Mouse (Mus musculus) ovary, adult 18-20 months (tissue): ENCODE measurements around the gene Begain.

Source experiments
- DNase-seq: peaks from one replicate; pipeline ENCODE4 v3.0.0; 2022; ENCODE audit warnings: low spot score, mixed read lengths

Begain gene

GRCm38 (mm10) chr12:109068167-109068653, at the start of gene Begain:
Gene Begain, minus strand, starts transcription at chr12:109068217.
- no peak for DNase-seq

- DNase-seq: no peak
Measured at GRCm38 (mm10) chr12:109115707-109116106, 47.7 kb upstream of the Begain start.

GRCm38 (mm10) chr12:109115161-109115560, 47.1 kb upstream of the Begain start:
- DNase-seq: no peak

- no peak for DNase-seq
Measured at GRCm38 (mm10) chr12:109112996-109113592, 45.1 kb upstream of the Begain start.

- DNase-seq: no peak
Measured at GRCm38 (mm10) chr12:109112354-109112995, 44.5 kb upstream of the Begain start.

GRCm38 (mm10) chr12:109108911-109109310, 40.9 kb upstream of the Begain start:
- no peak for DNase-seq

GRCm38 (mm10) chr12:109100381-109100780, 32.4 kb upstream of the Begain start:
- no peak for DNase-seq

GRCm38 (mm10) chr12:109090456-109091130, 22.6 kb upstream of the Begain start:
- DNase-seq: no peak

- DNase-seq: no peak
Measured at GRCm38 (mm10) chr12:109090041-109090440, 22.0 kb upstream of the Begain start.

GRCm38 (mm10) chr12:109086111-109086510, 18.1 kb upstream of the Begain start:
- no peak for DNase-seq

- no peak for DNase-seq
Measured at GRCm38 (mm10) chr12:109085674-109086073, 17.7 kb upstream of the Begain start.

GRCm38 (mm10) chr12:109085046-109085445, 17.0 kb upstream of the Begain start:
- no peak for DNase-seq

GRCm38 (mm10) chr12:109083476-109083875, 15.5 kb upstream of the Begain start:
- DNase-seq: no peak

GRCm38 (mm10) chr12:109077036-109077435, 9.0 kb upstream of the Begain start:
- DNase-seq: no peak

GRCm38 (mm10) chr12:109074777-109075285, 6.8 kb upstream of the Begain start:
- DNase-seq: no peak

GRCm38 (mm10) chr12:109074106-109074505, 6.1 kb upstream of the Begain start:
- DNase-seq: no peak

- no peak for DNase-seq
Measured at GRCm38 (mm10) chr12:109071248-109071647, 3.2 kb upstream of the Begain start.

- DNase-seq: no peak
Measured at GRCm38 (mm10) chr12:109069751-109070150, 1.7 kb upstream of the Begain start.

- DNase-seq: no peak
Measured at GRCm38 (mm10) chr12:109068738-109069137, 721 bp upstream of the Begain start.

GRCm38 (mm10) chr12:109067561-109068135, 369 bp downstream of the Begain start:
- peak; percentile 34 for DNase-seq

- no peak for DNase-seq
Measured at GRCm38 (mm10) chr12:109058660-109059059, 9.4 kb downstream of the Begain start.

GRCm38 (mm10) chr12:109057736-109058135, 10.3 kb downstream of the Begain start:
- no peak for DNase-seq
